ENCODE assay signal across 21 mouse cellular contexts in the genomic region with DNA sequence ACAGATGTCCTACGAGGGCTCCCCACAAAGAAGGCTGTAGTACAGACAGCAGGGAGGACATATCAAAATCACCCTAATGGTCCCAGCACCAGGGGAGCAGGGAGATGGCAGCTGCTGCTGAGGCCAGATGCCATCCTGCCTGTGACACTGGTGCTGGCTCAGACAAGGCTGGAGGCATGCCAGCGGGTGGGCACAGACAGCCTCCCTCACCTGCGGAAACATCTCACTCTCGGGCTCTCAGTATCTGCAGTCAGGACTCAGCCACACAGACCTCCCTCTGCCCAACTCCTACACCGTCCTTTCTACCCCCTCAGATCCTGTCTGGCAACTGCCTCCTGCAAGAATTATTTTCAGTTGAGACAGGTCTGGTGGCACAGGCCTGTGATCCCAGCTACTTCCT. TPM values are rescaled to one million over a fixed set of nuclear protein-coding genes. Genes with fewer than 3 reads are reported as not detected.
A peak's percentile ranks its signal among the peaks of the same experiment; 100 is the strongest.
DNase-seq lines count a peak whose midpoint lies in the region; ATAC-seq lines count a peak whose summit lies in the region.
"Had no signal": no experiment of that assay in that cellular context is flagged by ENCODE, and none has a peak within 500 bp of the region (broad histone marks: within the 10 kb centered on the region; RNA-seq: fewer than 3 reads in every experiment).

No protein-coding gene starts in this region.

- H3K9me3 ChIP-seq in midbrain, embryonic 12.5 days: no peaks in the 10 kb centered on the region
- no peaks in the 10 kb centered on the region for H3K9me3 ChIP-seq in midbrain, embryonic 11.5 days (ENCODE audit: control insufficient read depth, low read length)
- H3K9me3 ChIP-seq in hindbrain, embryonic 16.5 days (ENCODE audit: control insufficient read depth, low read length): no peaks in the 10 kb centered on the region
- H3K9me3 ChIP-seq: intestine, embryonic 15.5 days had no signal

- H3K4me2 ChIP-seq in midbrain, embryonic 12.5 days (replicated peaks): no peak overlapping the region
- no peak overlapping the region for H3K4me2 ChIP-seq in midbrain, embryonic 11.5 days
- no peak overlapping the region for H3K4me2 ChIP-seq in hindbrain, embryonic 16.5 days (ENCODE audit: low read length)
- H3K4me2 ChIP-seq: heart, embryonic 12.5 days; intestine, embryonic 15.5 days; limb, embryonic 13.5 days; lung, embryonic 14.5 days had no signal

- H3K4me3 ChIP-seq in midbrain, embryonic 12.5 days: no peak overlapping the region
- no peak overlapping the region for H3K4me3 ChIP-seq in midbrain, embryonic 11.5 days (ENCODE audit: low read depth, low read length)
- no peak overlapping the region for H3K4me3 ChIP-seq in hindbrain, embryonic 16.5 days (ENCODE audit: low read length)
- H3K4me3 ChIP-seq: heart, embryonic 12.5 days; intestine, embryonic 15.5 days; limb, embryonic 13.5 days had no signal

- 0 out of 2 replicates have a peak, but pooled peaks cover 3% of the 10 kb centered on the region for H3K4me1 ChIP-seq in midbrain, embryonic 12.5 days
- no peaks in the 10 kb centered on the region for H3K4me1 ChIP-seq in midbrain, embryonic 11.5 days (ENCODE audit: control insufficient read depth, insufficient read depth, low read length)
- peaks cover 6% of the 10 kb centered on the region; the same call in 1 of the 2 replicates for H3K4me1 ChIP-seq in hindbrain, embryonic 16.5 days (ENCODE audit: control insufficient read depth, insufficient read depth, low read depth, low read length)

- no peak for ATAC-seq in midbrain, embryonic 12.5 days (ENCODE audit: low FRiP score, low read depth)
- no peak for ATAC-seq in midbrain, embryonic 11.5 days (ENCODE audit: low FRiP score)
- 0 out of 2 replicates have a peak, but pooled peaks have one; percentile 34 for ATAC-seq in hindbrain, embryonic 16.5 days
- ATAC-seq: CD4-positive, CD25-positive, alpha-beta regulatory T cell, adult 4 months; intestine, embryonic 15.5 days; Patski had no signal

- WGBS in midbrain, embryonic 12.5 days: 85% methylated on average over 5 of the region's 5 CpGs
- 79% methylated on average over 5 of the region's 5 CpGs for WGBS in midbrain, embryonic 11.5 days
- WGBS in hindbrain, embryonic 16.5 days: 49% methylated on average over 5 of the region's 5 CpGs

- intact Hi-C loops in left cerebral cortex, postnatal 14 days (cut with DNase I): no loop called here

- peak; percentile 28 to 57 for DNase-seq in cerebellum, postnatal 14 days
- DNase-seq in cerebellum, adult 8-10 months: no peak
- DNase-seq in left cerebral cortex, adult 18-20 months (ENCODE audit: low spot score in 2 of 2): peak; percentile 34 to 36
- no peak for DNase-seq in left cerebral cortex, postnatal 14 days (ENCODE audit: low spot score in 2 of 2)
- DNase-seq in midbrain, embryonic 11.5 days (ENCODE audit: low spot score, missing footprints): no peak
- DNase-seq in urinary bladder, postnatal 10 days (ENCODE audit: low spot score): no peak
- DNase-seq: adrenal gland, postnatal 10 days; cerebellum, adult 11 months; gastrocnemius, postnatal 10 days; heart, adult 11 months; kidney, postnatal 36 days; lung, embryonic 14.5 days; lung, postnatal 36 days; right cerebral cortex, postnatal 4 days had no signal

- no peaks in the 10 kb centered on the region for H3K27me3 ChIP-seq in midbrain, embryonic 12.5 days
- H3K27me3 ChIP-seq in midbrain, embryonic 11.5 days (ENCODE audit: control insufficient read depth, insufficient read depth, low read length): no peaks in the 10 kb centered on the region
- no peaks in the 10 kb centered on the region for H3K27me3 ChIP-seq in hindbrain, embryonic 16.5 days (replicated peaks; ENCODE audit: control insufficient read depth, insufficient read depth, low read length)
- H3K27me3 ChIP-seq: heart, embryonic 12.5 days; intestine, embryonic 15.5 days; limb, embryonic 13.5 days; Patski had no signal

- H3K27ac ChIP-seq in midbrain, embryonic 12.5 days (replicated peaks): 0 out of 2 replicates have a peak overlapping the region, but pooled peaks have one; percentile 5
- H3K27ac ChIP-seq in midbrain, embryonic 11.5 days (ENCODE audit: low read depth, low read length): no peak overlapping the region
- no peak overlapping the region for H3K27ac ChIP-seq in hindbrain, embryonic 16.5 days (ENCODE audit: low read depth, low read length)
- H3K27ac ChIP-seq: intestine, embryonic 15.5 days; limb, embryonic 13.5 days had no signal

- H3K36me3 ChIP-seq in midbrain, embryonic 12.5 days: no peaks in the 10 kb centered on the region
- H3K36me3 ChIP-seq in midbrain, embryonic 11.5 days (ENCODE audit: control insufficient read depth, insufficient read depth, low read length): no peaks in the 10 kb centered on the region
- no peaks in the 10 kb centered on the region for H3K36me3 ChIP-seq in hindbrain, embryonic 16.5 days (ENCODE audit: control insufficient read depth, insufficient read depth, low read length)

- H3K9ac ChIP-seq in midbrain, embryonic 12.5 days (replicated peaks): 0 out of 2 replicates have a peak overlapping the region, but pooled peaks have one; percentile 24
- no peak overlapping the region for H3K9ac ChIP-seq in midbrain, embryonic 11.5 days (ENCODE audit: low read length)
- H3K9ac ChIP-seq in hindbrain, embryonic 16.5 days (ENCODE audit: low read depth, low read length): no peak overlapping the region
- H3K9ac ChIP-seq: heart, embryonic 12.5 days; intestine, embryonic 15.5 days; limb, embryonic 13.5 days; lung, embryonic 14.5 days had no signal

RNA-seq across cellular contexts. Expression of a gene that starts 12.0 kb away (rescaled TPM):
- total RNA-seq in left cerebral cortex, adult 18-20 months (2021): 100 to 1,000 TPM; 221 to 267 TPM
- 100 to 1,000 TPM; 237 to 245 TPM for total RNA-seq in left cerebral cortex, postnatal 14 days (2021)
- 8.3 and 10.7 TPM in 2 replicates for polyA plus RNA-seq in midbrain, embryonic 12.5 days (2016; fragmentation: Nextera tagmentation; extraction: Ambion mirVana)
- 7.6 and 8.3 TPM in 2 replicates for polyA plus RNA-seq in midbrain, embryonic 11.5 days (2014; fragmentation: Nextera tagmentation; extraction: Ambion mirVana)
- 13.6 and 14.7 TPM in 2 replicates for polyA plus RNA-seq in hindbrain, embryonic 16.5 days (2015; fragmentation: Nextera tagmentation; extraction: Ambion mirVana)

Comparison
In these comparisons a context has a peak if more than half of its experiments do, and no peak if none do; other contexts are left out.
1. DNase-seq: peak in cerebellum, postnatal 14 days (2 of 2) and left cerebral cortex, adult 18-20 months (2 of 2); none in cerebellum, adult 8-10 months (single experiment), left cerebral cortex, postnatal 14 days (0 of 2), midbrain, embryonic 11.5 days (single experiment) and urinary bladder, postnatal 10 days (single experiment).